Mouse (Mus musculus): ENCODE results near the gene Drg2.
"Not testable (repeated sequence)": the region's sequence is repeated elsewhere in the genome, so short reads cannot be mapped to it uniquely, and the experiment has no call there.

Drg2 gene

GRCm38 (mm10) chr11:60454080-60454744, at the start of gene Drg2:
Gene Drg2, plus strand, starts transcription at chr11:60454591.
- peak; percentile 93 to 94 for DNase-seq

GRCm38 (mm10) chr11:60406606-60407005, 47.8 kb upstream of the Drg2 start:
- no peak for DNase-seq

GRCm38 (mm10) chr11:60412173-60412572, 42.2 kb upstream of the Drg2 start:
- peak; percentile 72 to 74 for DNase-seq

GRCm38 (mm10) chr11:60412921-60413320, 41.5 kb upstream of the Drg2 start:
- DNase-seq, result no peak

GRCm38 (mm10) chr11:60416590-60416962, 37.8 kb upstream of the Drg2 start:
- no peak for DNase-seq

GRCm38 (mm10) chr11:60416963-60417716, 37.3 kb upstream of the Drg2 start, which contains the start of gene Gid4:
Gene Gid4, plus strand, starts transcription at chr11:60417145.
- DNase-seq, result peak; percentile 99 to 100

- no peak for DNase-seq
These were observed 36.5 kb upstream of the Drg2 start, which contains the start of gene Atpaf2 for GRCm38 (mm10) chr11:60417717-60418472. Gene Atpaf2, minus strand, starts transcription at chr11:60418457.

GRCm38 (mm10) chr11:60418473-60418803, 36.0 kb upstream of the Drg2 start:
- peak; percentile 11 to 27 for DNase-seq

- DNase-seq, result no peak
These were observed 32.2 kb upstream of the Drg2 start for GRCm38 (mm10) chr11:60422046-60422668.

GRCm38 (mm10) chr11:60423006-60423405, 31.4 kb upstream of the Drg2 start:
- DNase-seq, result no peak

- no peak for DNase-seq
These were observed 28.0 kb upstream of the Drg2 start for GRCm38 (mm10) chr11:60426417-60426816.

GRCm38 (mm10) chr11:60427628-60428027, 26.8 kb upstream of the Drg2 start:
- DNase-seq, result no peak

- no peak for DNase-seq
These were observed 20.9 kb upstream of the Drg2 start for GRCm38 (mm10) chr11:60433501-60433900.

- no peak for DNase-seq
These were observed 19.3 kb upstream of the Drg2 start for GRCm38 (mm10) chr11:60435133-60435532.

- DNase-seq, result no peak
These were observed 17.8 kb upstream of the Drg2 start for GRCm38 (mm10) chr11:60436618-60437017.

GRCm38 (mm10) chr11:60439621-60440020, 14.8 kb upstream of the Drg2 start:
- DNase-seq, result not testable (repeated sequence)

GRCm38 (mm10) chr11:60440176-60440575, 14.2 kb upstream of the Drg2 start:
- DNase-seq, result peak in 1 of 2 experiments; percentile 8

- no peak for DNase-seq
These were observed 11.5 kb upstream of the Drg2 start for GRCm38 (mm10) chr11:60442896-60443295.

GRCm38 (mm10) chr11:60444007-60444406, 10.4 kb upstream of the Drg2 start:
- DNase-seq, result no peak

GRCm38 (mm10) chr11:60454745-60455087, 325 bp downstream of the Drg2 start:
- DNase-seq, result no peak

- no peak for DNase-seq
These were observed 3.6 kb downstream of the Drg2 start for GRCm38 (mm10) chr11:60457973-60458372.

- DNase-seq, result peak; percentile 61 to 70
These were observed 11.6 kb downstream of the Drg2 start for GRCm38 (mm10) chr11:60465943-60466380.

GRCm38 (mm10) chr11:60469039-60469438, 14.6 kb downstream of the Drg2 start, which contains the start of gene Myo15:
Gene Myo15, plus strand, starts transcription at chr11:60469339.
- no peak for DNase-seq
